Mouse (Mus musculus) macrophage (primary cell): ENCODE data around the gene Pah. TPM values are rescaled to one million over a fixed set of nuclear protein-coding genes. Genes with fewer than 3 reads are reported as not detected.

Experiments
- H3K27ac ChIP-seq: fragments of 350-480 bp; formaldehyde crosslinking; 2 replicates; pipeline ENCODE4 v1.9.0; 2021
- H3K36me3 ChIP-seq: fragments of 350-480 bp; formaldehyde crosslinking; 2 replicates; pipeline ENCODE4 v1.9.0; 2021; ENCODE audit errors: inconsistent target
- H3K4me3 ChIP-seq: fragments of 350-480 bp; formaldehyde crosslinking; 2 replicates; pipeline ENCODE4 v1.9.0; 2021; ENCODE audit errors: inconsistent target
- H3K79me2 ChIP-seq: fragments of 350-480 bp; formaldehyde crosslinking; 2 replicates; pipeline ENCODE4 v1.9.0; 2021; ENCODE audit errors: inconsistent target
- WGBS: methylation state at CpG from one replicate; pipeline ENCODE4 v1.1.7; 2026; ENCODE audit warnings: inconsistent platforms; ENCODE audit not compliant: missing documents; 5-methylcytosine and 5-hydroxymethylcytosine counted together
- polyA plus RNA-seq: library from polyadenylated mRNA; stranded (reverse); fragments of 250-400 nt; gene quantifications from 3 replicates; pipeline ENCODE4 v1.2.4, GENCODE M21; 2018; ENCODE audit warnings: inconsistent platforms

The Pah gene
- polyA plus RNA-seq, 1 experiment from 2014 or later = not detected

GRCm38 (mm10) chr10:87493576-87493975 lies 28.0 kb upstream of the Pah start, which contains the start of gene Ascl1:
Gene Ascl1 (minus strand): TSS chr10:87493660.
- Histone ChIP-seq H3K36me3 (no peaks in the 10 kb centered on the region), H3K27ac (no peak within 1 kb of the TSS), H3K4me3 (no peak within 1 kb of the TSS), H3K79me2 (no peaks in the 10 kb centered on the region)
- 2% methylated on average over 24 of the region's 34 CpGs for WGBS

- H3K4me3 ChIP-seq = no peak overlapping the region
- H3K79me2 ChIP-seq = no peaks in the 10 kb centered on the region
- no peak overlapping the region for H3K27ac ChIP-seq
- WGBS = 2% methylated on average over 4 of the region's 4 CpGs
- H3K36me3 ChIP-seq = no peaks in the 10 kb centered on the region
These were observed 27.4 kb upstream of the Pah start for GRCm38 (mm10) chr10:87494176-87494575.

- no peak overlapping the region for H3K4me3 ChIP-seq
- H3K79me2 ChIP-seq = no peaks in the 10 kb centered on the region
- H3K36me3 ChIP-seq = no peaks in the 10 kb centered on the region
- no peak overlapping the region for H3K27ac ChIP-seq
- 7% methylated on average over 18 of the region's 18 CpGs for WGBS
These were observed 27.0 kb upstream of the Pah start for GRCm38 (mm10) chr10:87494596-87494995.

- no peak overlapping the region for H3K27ac ChIP-seq
- no peak overlapping the region for H3K4me3 ChIP-seq
- H3K36me3 ChIP-seq = no peaks in the 10 kb centered on the region
- 95% methylated on average over 2 of the region's 2 CpGs for WGBS
- no peaks in the 10 kb centered on the region for H3K79me2 ChIP-seq
These were observed 24.5 kb upstream of the Pah start for GRCm38 (mm10) chr10:87497056-87497455.

- 25% methylated on average over 20 of the region's 20 CpGs for WGBS
- no peak overlapping the region for H3K4me3 ChIP-seq
These were observed 20.5 kb upstream of the Pah start for GRCm38 (mm10) chr10:87500926-87501658.

GRCm38 (mm10) chr10:87501659-87502042 lies 19.9 kb upstream of the Pah start:
- no peaks in the 10 kb centered on the region for H3K79me2 ChIP-seq
- H3K27ac ChIP-seq = no peak overlapping the region
- no peaks in the 10 kb centered on the region for H3K36me3 ChIP-seq
- H3K4me3 ChIP-seq = no peak overlapping the region
- 24% methylated on average over 7 of the region's 7 CpGs for WGBS

More at GRCm38 (mm10) chr10:87500926-87501658, 20.5 kb upstream of the Pah start:
- Histone ChIP-seq H3K79me2 (no peaks in the 10 kb centered on the region), H3K36me3 (no peaks in the 10 kb centered on the region), H3K27ac (no peak overlapping the region)

- Histone ChIP-seq H3K4me3 (no peak overlapping the region), H3K36me3 (no peaks in the 10 kb centered on the region), H3K27ac (no peak overlapping the region), H3K79me2 (no peaks in the 10 kb centered on the region)
- WGBS = 18% methylated on average over 5 of the region's 5 CpGs
These were observed 19.3 kb upstream of the Pah start for GRCm38 (mm10) chr10:87502283-87502682.

- no peaks in the 10 kb centered on the region for H3K79me2 ChIP-seq
- no peak overlapping the region for H3K27ac ChIP-seq
- WGBS = 2% methylated on average over 10 of the region's 10 CpGs
- H3K36me3 ChIP-seq = no peaks in the 10 kb centered on the region
- H3K4me3 ChIP-seq = no peak overlapping the region
These were observed 17.6 kb upstream of the Pah start for GRCm38 (mm10) chr10:87503946-87504345.

GRCm38 (mm10) chr10:87508581-87508980 lies 13.0 kb upstream of the Pah start:
- H3K27ac ChIP-seq = no peak overlapping the region
- no peaks in the 10 kb centered on the region for H3K36me3 ChIP-seq
- H3K4me3 ChIP-seq = no peak overlapping the region
- WGBS = 94% methylated on average over 4 of the region's 4 CpGs
- H3K79me2 ChIP-seq = no peaks in the 10 kb centered on the region

GRCm38 (mm10) chr10:87513052-87513451 lies 8.5 kb upstream of the Pah start:
- H3K36me3 ChIP-seq = no peaks in the 10 kb centered on the region
- H3K4me3 ChIP-seq = no peak overlapping the region
- no peaks in the 10 kb centered on the region for H3K79me2 ChIP-seq
- H3K27ac ChIP-seq = no peak overlapping the region

GRCm38 (mm10) chr10:87518585-87518984 lies 3.0 kb upstream of the Pah start:
- no peaks in the 10 kb centered on the region for H3K79me2 ChIP-seq
- H3K36me3 ChIP-seq = no peaks in the 10 kb centered on the region
- no peak overlapping the region for H3K4me3 ChIP-seq
- WGBS = 84% methylated on average over 2 of the region's 2 CpGs
- no peak overlapping the region for H3K27ac ChIP-seq

- Histone ChIP-seq H3K79me2 (no peaks in the 10 kb centered on the region), H3K27ac (no peak overlapping the region), H3K4me3 (no peak overlapping the region), H3K36me3 (no peaks in the 10 kb centered on the region)
- 63% methylated on average over 4 of the region's 4 CpGs for WGBS
These were observed 1.0 kb upstream of the Pah start for GRCm38 (mm10) chr10:87520401-87521116.

- 93% methylated on average over 1 of the region's 1 CpGs for WGBS
- Histone ChIP-seq H3K79me2 (no peaks in the 10 kb centered on the region), H3K4me3 (no peak overlapping the region)
These were observed 12.6 kb downstream of the Pah start for GRCm38 (mm10) chr10:87534172-87534571.

GRCm38 (mm10) chr10:87545759-87546158 lies 24.2 kb downstream of the Pah start:
- 93% methylated on average over 8 of the region's 8 CpGs for WGBS
- no peak overlapping the region for H3K4me3 ChIP-seq
- no peak overlapping the region for H3K27ac ChIP-seq
- no peaks in the 10 kb centered on the region for H3K36me3 ChIP-seq
- H3K79me2 ChIP-seq = no peaks in the 10 kb centered on the region

More at GRCm38 (mm10) chr10:87534172-87534571, 12.6 kb downstream of the Pah start:
- Histone ChIP-seq H3K27ac (no peak overlapping the region), H3K36me3 (no peaks in the 10 kb centered on the region)
